7 mouse cellular contexts compared by ENCODE assay signal in the genomic region with DNA sequence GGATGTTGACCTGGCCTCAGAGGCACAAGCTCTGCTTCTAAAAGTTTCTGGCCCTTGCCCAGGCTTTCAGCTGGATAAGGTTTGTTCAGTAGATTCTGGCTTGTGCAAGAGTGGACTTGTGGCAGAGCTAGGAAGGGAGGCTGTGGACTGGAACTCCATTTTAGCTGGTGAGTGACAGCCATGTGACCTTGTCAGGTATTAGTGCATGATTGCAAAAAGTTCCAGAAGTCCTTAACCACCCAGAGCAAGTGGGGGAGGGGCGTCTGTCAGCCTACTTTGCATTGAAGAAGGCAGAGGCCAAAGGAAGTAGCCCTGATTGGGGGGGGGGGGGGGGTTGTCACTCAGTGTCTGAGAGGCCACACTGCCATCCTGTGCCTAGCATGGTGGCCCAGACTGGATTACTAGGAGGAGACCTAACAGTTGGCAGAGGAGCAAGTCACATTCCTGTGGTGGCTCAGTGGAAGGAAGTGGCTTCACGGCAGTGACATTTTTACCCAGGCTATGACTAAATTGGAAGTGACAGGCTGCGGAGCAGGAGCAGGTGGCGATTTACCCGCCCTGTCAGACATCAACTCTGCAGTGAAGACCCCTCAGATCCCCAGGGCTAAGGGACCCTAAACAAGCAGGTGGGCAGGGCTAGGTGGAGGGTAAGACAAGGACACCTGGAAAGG. TPM values are rescaled to one million over a fixed set of nuclear protein-coding genes. Genes with fewer than 3 reads are reported as not detected.
DNase-seq lines count a peak whose midpoint lies in the region; ATAC-seq lines count a peak whose summit lies in the region.

No protein-coding gene starts in this region.

- no peak overlapping the region for H3K4me3 ChIP-seq in liver, embryonic 11.5 days (ENCODE audit: low read depth, low read length)
- no peak overlapping the region for H3K4me3 ChIP-seq in embryonic facial prominence, embryonic 11.5 days (ENCODE audit: low read depth, low read length)

- peak; percentile 26 for DNase-seq in liver
- no peak for DNase-seq in liver, embryonic 11.5 days (ENCODE audit: low spot score)
- peak; percentile 31 for DNase-seq in embryonic facial prominence, embryonic 11.5 days (ENCODE audit: low spot score)
- peak; percentile 61 to 77 for DNase-seq in kidney, postnatal 4 days
- peak; percentile 77 for DNase-seq in splenic B cell, adult 2 months (ENCODE audit: low read depth, low spot score)
- no peak for DNase-seq in cerebellum, postnatal 36 days

- H3K4me1 ChIP-seq in liver, embryonic 11.5 days (replicated peaks; ENCODE audit: control insufficient read depth, insufficient read depth, low read length): peaks cover 4% of the 10 kb centered on the region; the same call in 1 of the 2 replicates
- H3K4me1 ChIP-seq in embryonic facial prominence, embryonic 11.5 days (ENCODE audit: control insufficient read depth, insufficient read depth, low read length): no peaks in the 10 kb centered on the region

- WGBS in liver, embryonic 11.5 days: 27% methylated on average over 5 of the region's 5 CpGs
- whole genome bisulfite sequencing in embryonic facial prominence, embryonic 11.5 days: 36% methylated on average over 5 of the region's 5 CpGs

- H3K27me3 ChIP-seq in liver, embryonic 11.5 days (replicated peaks; ENCODE audit: control insufficient read depth, insufficient read depth, low read length): no peaks in the 10 kb centered on the region; the same call in 1 of the 2 replicates
- H3K27me3 ChIP-seq in embryonic facial prominence, embryonic 11.5 days (ENCODE audit: control insufficient read depth, insufficient read depth, low read length): no peaks in the 10 kb centered on the region
- no peaks in the 10 kb centered on the region for H3K27me3 ChIP-seq in splenic B cell, adult 2 months (ENCODE audit: control insufficient read depth, insufficient read depth, low read length, poor library complexity, severe bottlenecking)

- no peak overlapping the region for H3K4me2 ChIP-seq in liver, embryonic 11.5 days
- no peak overlapping the region for H3K4me2 ChIP-seq in embryonic facial prominence, embryonic 11.5 days (ENCODE audit: low read depth, low read length)

- H3K27ac ChIP-seq in liver, embryonic 11.5 days (ENCODE audit: low read depth, low read length): no peak overlapping the region
- no peak overlapping the region for H3K27ac ChIP-seq in embryonic facial prominence, embryonic 11.5 days (replicated peaks; ENCODE audit: low read depth, low read length)

- H3K36me3 ChIP-seq in liver, embryonic 11.5 days (ENCODE audit: control insufficient read depth, insufficient read depth, low read length): no peaks in the 10 kb centered on the region
- H3K36me3 ChIP-seq in embryonic facial prominence, embryonic 11.5 days (replicated peaks; ENCODE audit: control insufficient read depth, insufficient read depth, low read depth, low read length): no peaks in the 10 kb centered on the region
- H3K36me3 ChIP-seq in splenic B cell, adult 2 months (ENCODE audit: control insufficient read depth, insufficient read depth, low read length, poor library complexity, severe bottlenecking): no peaks in the 10 kb centered on the region

- H3K9ac ChIP-seq in liver, embryonic 11.5 days (ENCODE audit: low read depth, low read length): no peak overlapping the region
- no peak overlapping the region for H3K9ac ChIP-seq in embryonic facial prominence, embryonic 11.5 days (replicated peaks; ENCODE audit: low read length)

- ATAC-seq in liver, embryonic 11.5 days (replicated peaks; ENCODE audit: low FRiP score): no peak
- ATAC-seq in embryonic facial prominence, embryonic 11.5 days (replicated peaks; ENCODE audit: insufficient number of reproducible peaks, low FRiP score, low TSS enrichment, low read depth): no peak
- no peak for ATAC-seq in frontal cortex, adult (ENCODE audit: low TSS enrichment)

- no peaks in the 10 kb centered on the region for H3K9me3 ChIP-seq in liver, embryonic 11.5 days (ENCODE audit: control insufficient read depth, low read length)
- no peaks in the 10 kb centered on the region for H3K9me3 ChIP-seq in embryonic facial prominence, embryonic 11.5 days (replicated peaks; ENCODE audit: control insufficient read depth, low read length)

RNA-seq across cellular contexts. Expression of gene Rtl6, which starts 44.9 kb away (rescaled TPM):
- polyA plus RNA-seq in liver, embryonic 11.5 days (2014; fragmentation: Nextera tagmentation; extraction: Ambion mirVana): 4.7 and 5.2 TPM in 2 replicates
- 12.7 and 16.1 TPM in 2 replicates for polyA plus RNA-seq in embryonic facial prominence, embryonic 11.5 days (2014; fragmentation: Nextera tagmentation; extraction: Ambion mirVana)

Comparison
In these comparisons a context has a peak if more than half of its experiments do, and no peak if none do; other contexts are left out.
1. DNase-seq: peak in liver (single experiment), embryonic facial prominence, embryonic 11.5 days (single experiment), kidney, postnatal 4 days (2 of 2) and splenic B cell, adult 2 months (single experiment); none in liver, embryonic 11.5 days (single experiment) and cerebellum, postnatal 36 days (0 of 2).